Mouse (Mus musculus): ENCODE results near the gene Mmp8. TPM values are rescaled to one million over a fixed set of nuclear protein-coding genes. Genes with fewer than 3 reads are reported as not detected.

Gene Mmp8
- polyA plus RNA-seq, 1 experiment from 2014 or later = 37.2 TPM

- no peaks in the 10 kb centered on the region; the same call in 1 of the 2 replicates for H3K79me2 ChIP-seq (ENCODE audit: inconsistent target)
- no peak overlapping the region for H3K4me3 ChIP-seq (ENCODE audit: inconsistent target)
- no peaks in the 10 kb centered on the region for H3K36me3 ChIP-seq (ENCODE audit: inconsistent target)
- WGBS (ENCODE audit: missing documents) = 60% methylated on average over 1 of the region's 1 CpGs
- H3K27ac ChIP-seq = peak overlapping the region; percentile 97
Measured at GRCm38 (mm10) chr9:7570485-7570884, 12.2 kb downstream of the Mmp8 start.

- WGBS (ENCODE audit: missing documents) = 28% methylated on average over 4 of the region's 4 CpGs
- Histone ChIP-seq H3K4me3 (ENCODE audit: inconsistent target) (peak within 1 kb of the TSS; percentile 28), H3K36me3 (ENCODE audit: inconsistent target) (no peaks in the 10 kb centered on the region), H3K27ac (peak within 1 kb of the TSS; percentile 97), H3K79me2 (ENCODE audit: inconsistent target) (no peaks in the 10 kb centered on the region; the same call in 1 of the 2 replicates)
Measured at GRCm38 (mm10) chr9:7571162-7571561, 12.9 kb downstream of the Mmp8 start, which contains the start of gene Mmp27. Gene Mmp27 (plus strand): TSS chr9:7571396.

- 57% methylated on average over 7 of the region's 7 CpGs for WGBS (ENCODE audit: missing documents)
- Histone ChIP-seq H3K79me2 (ENCODE audit: inconsistent target) (no peaks in the 10 kb centered on the region; the same call in 1 of the 2 replicates), H3K36me3 (ENCODE audit: inconsistent target) (no peaks in the 10 kb centered on the region), H3K27ac (peak overlapping the region; percentile 97), H3K4me3 (ENCODE audit: inconsistent target) (peak overlapping the region; percentile 28)
Measured at GRCm38 (mm10) chr9:7572188-7572587, 13.9 kb downstream of the Mmp8 start.

GRCm38 (mm10) chr9:7572663-7573308 is 14.5 kb downstream of the Mmp8 start:
- Histone ChIP-seq H3K27ac (peak overlapping the region; percentile 97), H3K79me2 (ENCODE audit: inconsistent target) (no peaks in the 10 kb centered on the region; the same call in 1 of the 2 replicates), H3K36me3 (ENCODE audit: inconsistent target) (no peaks in the 10 kb centered on the region), H3K4me3 (ENCODE audit: inconsistent target) (no peak overlapping the region)
- WGBS (ENCODE audit: missing documents) = 5% methylated on average over 2 of the region's 2 CpGs

GRCm38 (mm10) chr9:7575526-7575925 is 17.3 kb downstream of the Mmp8 start:
- 94% methylated on average over 3 of the region's 3 CpGs for WGBS (ENCODE audit: missing documents)
- Histone ChIP-seq H3K27ac (no peak overlapping the region), H3K36me3 (ENCODE audit: inconsistent target) (peaks cover 17% of the 10 kb centered on the region), H3K79me2 (ENCODE audit: inconsistent target) (no peaks in the 10 kb centered on the region; the same call in 1 of the 2 replicates), H3K4me3 (ENCODE audit: inconsistent target) (no peak overlapping the region)

- Histone ChIP-seq H3K4me3 (ENCODE audit: inconsistent target) (no peak overlapping the region), H3K36me3 (ENCODE audit: inconsistent target) (peaks cover 31% of the 10 kb centered on the region), H3K79me2 (ENCODE audit: inconsistent target) (no peaks in the 10 kb centered on the region), H3K27ac (no peak overlapping the region)
- 69% methylated on average over 2 of the region's 2 CpGs for WGBS (ENCODE audit: missing documents)
Measured at GRCm38 (mm10) chr9:7577371-7577770, 19.1 kb downstream of the Mmp8 start.

- Histone ChIP-seq H3K27ac (no peak overlapping the region), H3K4me3 (ENCODE audit: inconsistent target) (no peak overlapping the region), H3K79me2 (ENCODE audit: inconsistent target) (no peaks in the 10 kb centered on the region), H3K36me3 (ENCODE audit: inconsistent target) (no peaks in the 10 kb centered on the region)
- WGBS (ENCODE audit: missing documents) = 89% methylated on average over 8 of the region's 8 CpGs
Measured at GRCm38 (mm10) chr9:7590063-7590462, 31.8 kb downstream of the Mmp8 start.

- Histone ChIP-seq H3K4me3 (ENCODE audit: inconsistent target) (no peak overlapping the region), H3K36me3 (ENCODE audit: inconsistent target) (no peaks in the 10 kb centered on the region), H3K79me2 (ENCODE audit: inconsistent target) (no peaks in the 10 kb centered on the region), H3K27ac (no peak overlapping the region)
- WGBS (ENCODE audit: missing documents) = 60% methylated on average over 3 of the region's 3 CpGs
Measured at GRCm38 (mm10) chr9:7593272-7593812, 35.1 kb downstream of the Mmp8 start.

- peak overlapping the region; percentile 72 for H3K27ac ChIP-seq
- 0% methylated on average over 6 of the region's 6 CpGs for WGBS (ENCODE audit: missing documents)
- no peaks in the 10 kb centered on the region for H3K36me3 ChIP-seq (ENCODE audit: inconsistent target)
- H3K4me3 ChIP-seq (ENCODE audit: inconsistent target) = no peak overlapping the region
- H3K79me2 ChIP-seq (ENCODE audit: inconsistent target) = no peaks in the 10 kb centered on the region
Measured at GRCm38 (mm10) chr9:7594816-7595540, 36.7 kb downstream of the Mmp8 start.

- no peaks in the 10 kb centered on the region for H3K79me2 ChIP-seq (ENCODE audit: inconsistent target)
- 0% methylated on average over 3 of the region's 3 CpGs for WGBS (ENCODE audit: missing documents)
- H3K36me3 ChIP-seq (ENCODE audit: inconsistent target) = no peaks in the 10 kb centered on the region
- no peak overlapping the region for H3K4me3 ChIP-seq (ENCODE audit: inconsistent target)
- H3K27ac ChIP-seq = no peak overlapping the region
Measured at GRCm38 (mm10) chr9:7602982-7603742, 44.9 kb downstream of the Mmp8 start.

GRCm38 (mm10) chr9:7604005-7604404 is 45.7 kb downstream of the Mmp8 start:
- 63% methylated on average over 6 of the region's 6 CpGs for WGBS (ENCODE audit: missing documents)
- no peak overlapping the region for H3K4me3 ChIP-seq (ENCODE audit: inconsistent target)
- no peaks in the 10 kb centered on the region for H3K36me3 ChIP-seq (ENCODE audit: inconsistent target)
- no peak overlapping the region for H3K27ac ChIP-seq
- H3K79me2 ChIP-seq (ENCODE audit: inconsistent target) = no peaks in the 10 kb centered on the region

GRCm38 (mm10) chr9:7605638-7606037 is 47.4 kb downstream of the Mmp8 start:
- 66% methylated on average over 12 of the region's 12 CpGs for WGBS (ENCODE audit: missing documents)
- Histone ChIP-seq H3K27ac (no peak overlapping the region), H3K79me2 (ENCODE audit: inconsistent target) (no peaks in the 10 kb centered on the region), H3K36me3 (ENCODE audit: inconsistent target) (no peaks in the 10 kb centered on the region), H3K4me3 (ENCODE audit: inconsistent target) (no peak overlapping the region)
